Mouse (Mus musculus) layer of hippocampus, adult 9-11 months (tissue): Measurements from ENCODE around the gene Mettl23.

Experiments
- DNase-seq: peaks from one replicate; pipeline ENCODE4 v3.0.0; 2022

Gene Mettl23

DNA sequence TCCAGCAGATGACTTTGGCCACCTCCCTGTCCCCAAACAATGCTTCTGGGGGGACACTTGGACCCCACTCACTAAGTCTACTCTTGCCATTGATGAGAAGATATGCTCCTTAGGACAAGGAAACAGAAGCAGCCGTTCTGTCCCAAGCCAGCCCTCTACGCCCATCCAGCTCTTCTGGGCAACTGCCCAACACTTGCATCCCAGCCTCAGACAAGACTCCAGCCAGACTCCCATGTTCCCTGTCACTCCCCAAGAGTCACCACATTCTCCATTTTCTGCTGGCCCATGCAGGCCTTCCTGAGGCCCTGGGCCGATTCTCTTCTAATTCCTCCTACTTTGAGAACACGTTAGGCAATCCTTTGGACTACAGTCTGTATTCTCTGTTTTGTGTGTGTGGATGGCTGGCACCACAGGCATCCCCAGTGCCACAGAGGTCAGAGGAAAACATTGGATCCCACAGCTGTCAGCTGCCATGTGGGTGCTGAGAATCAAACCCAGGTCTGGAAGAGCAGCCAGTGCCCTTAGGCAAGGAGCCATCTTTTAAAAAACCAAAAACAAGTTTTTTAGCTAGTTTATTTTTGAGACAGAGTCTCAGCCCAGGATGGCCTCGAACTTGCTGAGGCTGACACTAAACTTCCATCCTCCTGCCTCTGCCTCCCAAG is 23.0 kb upstream of the Mettl23 start:
- DNase-seq, result no peak

DNA sequence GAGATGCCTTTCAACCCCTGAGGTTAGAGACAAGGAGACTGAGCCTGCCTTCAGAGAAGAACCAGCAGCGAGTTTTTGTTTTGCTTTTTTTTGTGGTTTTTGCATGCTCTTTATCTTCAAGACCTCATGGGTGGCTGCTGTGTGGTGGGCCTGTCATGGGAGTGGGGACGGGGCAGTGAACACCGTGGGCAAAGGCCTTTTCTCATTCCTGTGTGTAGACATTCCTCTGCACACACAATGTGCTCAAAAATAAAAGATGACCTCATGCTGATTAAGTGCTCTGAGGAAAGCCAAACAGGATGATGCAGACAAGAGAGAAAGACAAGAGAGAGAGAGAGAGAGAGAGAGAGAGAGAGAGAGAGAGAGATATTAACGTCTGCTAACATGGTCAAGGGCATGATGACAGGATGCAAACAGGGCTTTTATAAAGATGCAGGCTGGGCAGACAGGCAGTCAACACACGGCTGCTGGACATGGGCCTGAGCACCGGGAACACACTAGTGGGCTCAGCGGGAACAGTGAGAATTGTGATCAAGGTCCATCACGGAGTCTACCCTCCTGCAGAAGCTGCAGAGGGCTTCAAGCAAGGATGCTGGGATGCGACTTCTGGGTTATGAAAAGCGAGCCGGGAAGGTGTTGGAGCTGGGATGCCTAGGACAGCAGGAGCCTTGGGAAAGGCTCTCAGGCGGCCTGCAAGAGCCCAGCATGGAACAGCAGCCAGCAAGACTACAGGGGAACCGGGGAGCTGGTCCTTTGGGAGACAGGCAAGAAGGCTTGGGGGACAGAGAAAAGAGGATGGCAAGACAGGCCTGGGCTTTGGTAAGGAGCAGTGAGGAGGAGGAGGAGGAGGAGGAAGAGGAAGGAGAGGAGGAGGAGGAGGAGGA is 21.8 kb upstream of the Mettl23 start:
- DNase-seq, result no peak

DNA sequence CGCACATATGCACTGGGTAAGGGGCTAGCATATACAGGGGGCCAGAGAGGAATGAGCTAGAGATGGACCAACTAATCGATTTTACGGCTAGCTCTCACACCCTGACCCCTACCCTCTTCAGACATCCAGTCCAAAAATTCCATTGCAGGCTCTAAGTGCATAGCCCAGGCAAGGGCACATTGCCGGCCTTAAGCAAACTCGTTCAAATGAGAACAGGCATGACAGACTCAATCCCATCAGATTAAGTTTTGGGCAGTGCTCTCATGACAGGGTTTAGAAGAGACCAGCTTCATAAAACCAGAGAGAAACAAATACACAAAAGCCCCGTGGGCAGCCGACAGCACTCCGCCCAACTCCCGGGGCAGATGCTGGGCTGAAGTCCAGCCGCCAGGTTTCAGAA is 20.9 kb upstream of the Mettl23 start:
- DNase-seq, result no peak

DNA sequence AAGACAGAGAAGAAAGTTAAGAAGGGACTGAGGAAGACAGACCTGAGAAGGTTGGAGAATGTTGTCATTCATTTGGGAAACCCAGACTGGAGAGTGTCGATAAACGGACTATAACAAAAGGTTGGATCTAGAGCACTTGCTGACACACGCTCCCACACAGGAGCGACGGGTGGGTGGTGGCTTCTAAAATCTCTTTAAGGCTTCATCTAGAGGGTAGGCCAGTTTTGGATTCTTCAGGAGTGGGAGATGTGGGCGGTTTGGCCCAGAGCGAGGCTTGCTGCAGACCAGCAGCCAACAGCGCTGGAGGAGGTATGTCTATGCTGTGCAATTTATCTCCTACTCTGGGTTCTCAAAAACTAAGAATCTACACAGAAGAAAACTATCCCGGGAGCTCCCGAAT is 20.5 kb upstream of the Mettl23 start:
- DNase-seq, result no peak

DNA sequence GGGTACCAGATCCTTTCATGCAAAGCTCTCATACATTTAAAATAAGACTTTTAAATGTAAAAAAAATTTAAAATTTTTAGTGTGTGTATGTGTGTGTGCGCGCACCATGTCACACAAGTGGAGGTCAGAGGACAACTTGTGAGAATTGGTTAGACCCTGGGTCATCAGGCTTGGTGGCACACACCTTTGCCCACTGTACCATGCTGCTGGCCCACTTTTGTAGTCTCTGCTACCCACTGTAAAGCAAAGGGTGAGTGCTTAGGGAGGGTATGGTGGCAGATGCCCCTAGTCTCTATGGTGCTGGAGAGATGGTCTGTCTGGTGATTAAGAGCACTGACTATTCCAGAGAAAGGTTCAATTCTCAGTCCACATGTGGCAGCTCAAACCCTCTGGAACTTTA is 19.8 kb upstream of the Mettl23 start:
- DNase-seq, result no peak

DNA sequence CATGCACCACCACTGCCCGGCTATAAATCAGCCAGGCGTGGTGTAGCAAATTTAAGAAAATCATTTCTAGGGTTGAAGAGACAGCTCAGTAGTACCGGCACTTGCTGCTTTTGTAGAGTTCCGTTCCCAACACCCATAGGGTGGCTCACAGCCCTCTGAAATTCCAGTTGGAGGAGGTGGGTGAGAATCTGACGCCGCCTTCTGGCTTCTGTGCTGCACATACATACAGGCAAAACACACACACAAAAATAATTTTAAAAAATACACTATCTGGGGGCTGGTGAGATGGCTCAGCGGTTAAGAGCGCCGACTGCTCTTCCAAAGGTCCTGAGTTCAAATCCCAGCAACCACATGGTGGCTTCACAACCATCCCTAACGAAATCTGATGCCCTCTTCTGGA is 19.2 kb upstream of the Mettl23 start:
- DNase-seq, result peak; percentile 58

DNA sequence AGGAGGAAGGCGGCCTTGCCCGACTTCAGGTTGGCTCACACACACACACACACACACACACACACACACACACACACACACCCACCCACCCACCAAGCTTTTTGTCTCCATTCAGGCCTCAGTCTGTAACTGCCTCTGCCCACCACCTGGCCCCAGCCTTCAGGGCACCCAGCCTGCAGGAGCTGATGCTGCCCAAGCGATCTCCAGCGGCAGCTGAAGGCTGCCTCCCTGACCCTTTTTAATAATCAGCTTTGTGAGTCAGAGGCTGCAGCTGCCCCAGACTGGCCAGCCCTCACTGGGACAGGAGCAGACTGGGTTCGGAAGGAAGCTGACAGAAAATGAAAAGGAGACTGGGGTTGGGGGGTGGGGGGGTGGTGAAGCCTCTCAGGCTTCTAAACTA is 17.8 kb upstream of the Mettl23 start:
- DNase-seq, result no peak

DNA sequence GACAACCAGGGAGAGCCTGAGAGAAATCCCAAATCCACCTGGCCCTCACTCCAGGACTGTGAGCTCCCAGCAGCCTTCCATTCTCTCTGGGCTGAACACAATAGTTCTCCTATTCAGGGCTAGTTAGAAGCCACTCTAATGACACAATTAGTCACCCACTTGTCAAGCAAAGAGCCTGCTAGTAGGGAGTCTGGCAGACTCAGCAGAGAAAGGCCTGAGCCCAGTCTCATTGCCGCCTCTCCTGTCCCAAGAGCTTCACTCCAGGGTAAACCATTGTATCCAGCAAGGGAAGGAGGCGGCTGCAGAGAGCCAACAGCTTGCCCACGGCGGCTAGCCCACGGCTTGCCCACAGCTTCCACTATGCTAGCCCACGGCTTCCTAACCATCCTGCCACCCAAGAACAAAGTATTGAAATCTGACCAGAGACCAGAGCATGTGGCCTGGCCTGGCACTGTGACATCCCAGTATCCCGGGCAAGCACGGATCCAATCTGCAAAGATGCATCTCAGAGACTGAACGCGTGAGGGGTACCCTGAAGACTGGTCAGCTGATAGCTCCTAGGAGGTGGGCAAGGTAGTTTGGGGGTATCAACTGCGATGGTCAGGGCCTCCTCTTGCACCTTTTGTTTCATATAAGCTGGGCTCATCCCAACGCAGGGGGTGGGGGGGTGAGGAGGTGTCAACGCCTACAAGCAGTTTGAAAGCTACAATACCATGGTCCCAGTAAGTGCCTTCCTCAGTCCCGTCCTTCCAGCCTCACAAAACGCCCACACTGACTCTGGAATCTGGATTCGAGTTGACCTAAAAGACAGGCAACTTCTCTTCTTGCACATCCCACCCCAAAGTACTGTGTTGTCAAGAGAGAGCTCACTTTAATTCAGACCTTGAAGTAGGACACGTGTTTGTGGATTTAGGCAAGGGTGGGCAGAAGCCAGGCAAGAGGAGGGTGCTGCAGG is 16.3 kb upstream of the Mettl23 start:
- no peak for DNase-seq

DNA sequence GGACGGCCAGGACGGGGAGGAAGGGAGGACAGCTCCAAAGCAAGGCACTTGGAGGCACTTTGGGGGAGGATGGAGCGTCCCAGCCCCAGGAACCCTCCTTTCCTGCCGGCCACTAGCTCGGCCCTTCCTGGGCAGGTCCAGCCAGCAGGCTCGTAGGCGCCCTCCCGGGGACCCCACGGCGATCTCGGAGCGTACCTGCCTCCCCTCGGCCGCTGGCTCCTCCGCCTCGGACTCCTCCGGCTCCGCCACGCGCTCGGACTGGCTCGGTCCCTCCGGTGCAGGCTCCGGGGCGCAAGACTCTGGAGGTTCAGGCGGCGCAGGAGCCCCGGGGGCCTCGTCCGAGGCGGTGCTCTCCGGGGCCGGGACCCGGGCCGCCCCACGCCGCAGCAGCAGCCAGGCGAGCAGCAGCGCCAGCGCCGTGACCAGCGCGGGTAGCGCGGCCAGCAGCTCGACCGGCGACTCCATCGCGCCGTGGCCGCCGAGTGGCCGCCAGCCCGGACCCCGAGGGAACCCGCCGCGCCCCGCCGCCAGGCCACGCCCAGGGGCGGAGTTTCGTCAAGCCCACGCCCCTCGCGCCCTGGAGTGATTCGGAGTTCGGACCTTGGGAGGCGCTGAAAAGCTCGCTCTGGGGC is 15.4 kb upstream of the Mettl23 start, which contains the start of gene Mxra7:
Mxra7 (minus strand) TSS at position 513 of the 632 bp plus-strand sequence.
- DNase-seq, result no peak

DNA sequence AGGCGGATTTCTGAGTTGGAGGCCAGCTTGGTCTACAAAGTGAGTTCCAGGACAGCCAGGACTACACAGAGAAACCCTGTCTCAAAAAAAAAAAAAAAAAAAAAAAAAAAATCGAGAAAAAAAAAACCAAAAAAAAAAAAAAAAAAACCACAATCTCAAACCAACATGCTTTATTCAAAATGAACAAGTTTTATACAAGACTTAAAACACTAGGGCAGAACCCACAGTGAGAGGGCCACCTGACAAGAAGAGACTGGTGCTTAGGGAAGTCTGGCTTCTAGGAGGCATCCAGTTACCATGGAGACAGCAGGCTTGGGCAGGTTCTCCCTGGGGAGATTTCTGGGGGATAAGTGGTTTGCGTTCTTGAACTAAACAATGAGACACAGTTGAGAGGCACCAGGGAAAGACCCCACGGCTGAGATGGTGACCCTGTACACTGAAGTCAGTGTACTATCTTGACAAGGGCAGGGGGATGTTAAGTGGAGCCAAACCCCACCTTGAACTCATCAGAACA is 10.8 kb upstream of the Mettl23 start:
- DNase-seq, result no peak

DNA sequence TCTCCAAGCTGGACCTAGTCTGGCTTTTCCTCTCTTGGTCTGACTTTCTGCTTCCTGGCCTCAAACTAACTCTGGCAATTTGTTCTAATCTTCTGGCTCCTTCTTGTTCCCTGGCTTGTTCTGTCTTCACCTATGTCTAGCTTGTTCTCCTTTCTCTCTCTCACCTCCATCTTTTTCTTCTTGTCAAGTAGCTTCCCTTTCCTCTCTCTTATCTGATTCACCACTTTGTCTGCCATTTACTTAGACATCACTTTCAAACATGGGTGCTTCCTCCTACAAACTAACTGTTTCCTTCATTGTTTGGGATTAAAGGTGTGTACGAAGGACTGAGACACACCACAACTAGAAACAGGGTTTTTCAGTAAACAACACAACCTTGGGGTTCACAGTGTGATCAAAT is 8.1 kb upstream of the Mettl23 start:
- no peak for DNase-seq

DNA sequence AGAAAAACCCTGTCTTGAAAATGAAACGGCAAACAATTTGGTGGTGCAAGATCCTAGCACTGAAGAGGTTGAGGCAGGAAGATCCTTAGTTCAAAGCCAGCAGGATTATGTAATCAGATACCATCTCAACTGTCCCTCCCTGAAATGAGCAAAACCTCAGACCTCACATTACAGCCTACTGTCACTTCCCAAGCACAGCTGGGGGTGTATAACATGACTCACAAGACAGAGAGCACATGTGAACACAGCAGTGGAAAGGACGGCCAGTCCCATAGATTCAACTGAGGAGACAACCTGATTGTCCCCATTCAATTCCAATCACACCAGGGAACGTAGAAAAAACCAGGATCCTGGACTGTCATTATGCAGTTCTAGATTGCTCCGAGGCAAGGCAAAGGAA is 6.8 kb upstream of the Mettl23 start:
- DNase-seq, result no peak

DNA sequence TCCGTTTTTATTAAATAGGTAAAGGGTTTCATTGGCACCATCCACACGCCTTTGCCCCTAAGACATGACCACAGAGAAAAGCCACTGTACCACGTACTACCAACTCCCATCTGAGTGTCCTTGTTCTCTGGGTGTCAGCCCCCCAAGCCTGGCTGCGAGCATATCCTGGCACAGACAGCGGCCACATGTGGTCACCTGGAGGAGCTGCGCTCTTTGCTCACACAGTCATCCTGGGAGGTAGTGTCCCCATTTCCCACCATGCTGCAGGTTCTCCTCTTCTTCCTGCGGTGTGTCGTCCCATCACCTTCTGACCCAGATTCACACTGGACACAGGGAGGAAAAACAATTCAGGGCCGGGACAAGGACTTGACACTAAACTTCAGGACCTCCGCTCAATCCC is 5.6 kb upstream of the Mettl23 start:
- no peak for DNase-seq

DNA sequence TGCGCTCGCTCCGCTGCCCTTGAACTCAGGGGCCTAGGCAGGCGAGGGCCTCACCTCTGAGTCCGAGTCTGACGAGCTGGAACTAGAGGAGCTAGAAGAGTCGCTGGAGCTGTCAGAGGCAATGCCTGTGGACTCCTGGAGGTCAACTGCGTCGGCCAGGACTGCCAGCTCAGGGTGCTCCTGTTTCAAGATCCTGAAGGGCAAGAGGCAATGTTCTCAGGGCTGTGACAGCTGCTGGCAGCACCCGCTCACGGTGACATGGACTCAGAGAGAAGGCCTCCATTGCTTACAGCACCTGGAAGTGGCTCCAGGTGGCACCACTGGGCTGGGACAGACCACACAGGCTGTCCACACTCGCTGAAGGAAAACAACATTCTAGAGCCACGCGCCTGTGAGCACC is 4.1 kb upstream of the Mettl23 start:
- DNase-seq, result no peak

DNA sequence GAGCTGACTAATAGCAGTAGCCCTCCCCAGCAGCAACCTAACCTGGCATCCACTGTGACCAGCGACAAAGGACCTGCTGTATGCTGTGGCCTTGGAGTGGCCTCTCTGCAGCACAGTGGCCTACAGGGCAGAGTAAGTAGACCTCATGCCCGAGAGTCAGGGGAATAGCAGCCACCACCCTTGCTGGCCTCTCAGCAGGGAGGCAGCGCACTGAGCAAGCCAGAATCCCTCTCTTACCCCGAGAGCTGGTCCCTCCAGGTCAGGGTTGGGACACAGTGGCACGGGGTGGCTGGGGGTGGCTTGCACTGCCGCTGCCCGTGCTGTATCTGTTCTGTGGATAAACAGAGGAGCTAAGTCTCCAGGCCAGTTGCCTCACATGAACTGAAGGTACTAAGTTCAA is 3.5 kb upstream of the Mettl23 start:
- DNase-seq, result no peak

DNA sequence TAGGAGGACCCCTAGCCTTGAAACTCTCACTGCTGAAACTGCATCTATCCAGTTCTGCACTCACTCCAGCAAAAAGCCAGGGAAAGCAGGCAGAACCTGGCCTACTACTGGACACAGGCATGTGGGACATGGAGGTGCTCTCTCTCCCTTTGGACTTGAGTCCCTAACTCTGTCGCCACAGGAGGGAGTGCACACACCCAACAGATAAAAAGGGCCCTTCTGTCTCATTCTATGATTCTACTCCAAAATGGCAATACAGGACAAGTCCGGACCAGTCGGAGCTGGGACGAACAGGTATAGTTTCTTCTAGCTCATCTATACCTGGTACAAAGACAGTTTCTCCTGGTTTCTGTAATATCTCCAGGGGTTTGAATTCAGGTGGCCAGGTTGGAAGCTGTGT is 2.3 kb upstream of the Mettl23 start:
- no peak for DNase-seq

DNA sequence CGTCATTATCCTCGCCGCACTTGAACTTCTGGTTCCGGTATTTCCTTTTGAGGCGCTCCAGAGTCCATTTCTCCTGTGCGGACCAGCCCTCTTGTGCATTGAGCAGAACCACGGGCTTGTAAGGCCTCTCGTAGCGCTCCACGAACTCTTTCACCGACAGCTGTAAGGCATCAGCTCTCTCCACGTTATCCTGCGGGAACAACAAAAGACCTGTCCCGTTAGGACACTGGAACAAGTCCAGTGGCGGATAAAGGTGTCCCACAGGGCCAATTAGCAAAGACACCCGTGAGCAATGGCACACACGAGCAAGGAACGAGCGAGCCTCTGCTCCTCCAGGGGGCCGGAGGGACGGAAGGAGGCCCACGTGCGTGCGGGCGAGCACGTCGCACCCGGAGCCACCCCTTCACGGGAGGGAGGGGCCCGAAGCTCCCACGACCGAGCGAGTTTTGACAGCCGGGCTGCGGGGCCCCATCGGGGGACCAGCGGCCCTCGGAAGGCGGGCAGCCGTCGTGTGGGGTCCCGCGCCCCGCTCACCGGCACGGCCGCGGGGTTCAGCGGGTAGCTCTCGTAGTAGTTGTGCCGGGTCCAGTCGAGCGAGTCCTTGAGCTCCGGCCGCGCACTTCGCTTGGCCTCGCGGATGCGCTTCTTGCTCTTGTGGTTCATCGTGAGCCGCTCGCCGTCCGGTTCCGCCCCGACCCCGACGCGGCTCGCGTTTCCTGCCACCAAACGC is 382 bp upstream of the Mettl23 start:
- peak; percentile 70 for DNase-seq

DNA sequence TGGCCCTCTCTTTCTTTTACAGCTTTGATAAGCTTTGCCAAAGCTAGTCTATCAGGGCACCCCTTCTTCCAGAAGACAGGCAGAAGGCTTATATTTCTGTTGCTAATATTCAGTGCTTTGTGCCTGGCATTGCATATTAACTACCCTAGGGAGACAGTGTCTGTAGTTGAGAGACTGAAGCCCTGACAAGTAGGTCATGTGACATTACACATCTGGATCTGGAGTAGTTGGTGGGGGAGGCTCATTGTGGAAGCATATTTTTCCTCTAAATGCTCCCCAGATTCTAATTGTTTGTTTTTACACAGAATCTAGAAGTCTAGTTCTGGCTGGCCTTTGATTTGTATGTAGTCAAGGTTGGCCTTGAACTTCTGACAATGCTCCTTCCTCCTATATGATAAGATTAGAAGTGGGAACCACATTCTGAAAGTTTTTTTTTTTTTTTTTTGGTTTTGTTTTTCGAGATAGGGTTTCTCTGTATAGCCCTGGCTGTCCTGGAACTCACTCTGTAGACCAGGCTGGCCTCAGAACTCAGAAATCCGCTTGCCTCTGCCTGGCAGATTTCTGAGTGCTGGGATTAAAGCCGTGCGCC is 3.6 kb downstream of the Mettl23 start:
- no peak for DNase-seq

DNA sequence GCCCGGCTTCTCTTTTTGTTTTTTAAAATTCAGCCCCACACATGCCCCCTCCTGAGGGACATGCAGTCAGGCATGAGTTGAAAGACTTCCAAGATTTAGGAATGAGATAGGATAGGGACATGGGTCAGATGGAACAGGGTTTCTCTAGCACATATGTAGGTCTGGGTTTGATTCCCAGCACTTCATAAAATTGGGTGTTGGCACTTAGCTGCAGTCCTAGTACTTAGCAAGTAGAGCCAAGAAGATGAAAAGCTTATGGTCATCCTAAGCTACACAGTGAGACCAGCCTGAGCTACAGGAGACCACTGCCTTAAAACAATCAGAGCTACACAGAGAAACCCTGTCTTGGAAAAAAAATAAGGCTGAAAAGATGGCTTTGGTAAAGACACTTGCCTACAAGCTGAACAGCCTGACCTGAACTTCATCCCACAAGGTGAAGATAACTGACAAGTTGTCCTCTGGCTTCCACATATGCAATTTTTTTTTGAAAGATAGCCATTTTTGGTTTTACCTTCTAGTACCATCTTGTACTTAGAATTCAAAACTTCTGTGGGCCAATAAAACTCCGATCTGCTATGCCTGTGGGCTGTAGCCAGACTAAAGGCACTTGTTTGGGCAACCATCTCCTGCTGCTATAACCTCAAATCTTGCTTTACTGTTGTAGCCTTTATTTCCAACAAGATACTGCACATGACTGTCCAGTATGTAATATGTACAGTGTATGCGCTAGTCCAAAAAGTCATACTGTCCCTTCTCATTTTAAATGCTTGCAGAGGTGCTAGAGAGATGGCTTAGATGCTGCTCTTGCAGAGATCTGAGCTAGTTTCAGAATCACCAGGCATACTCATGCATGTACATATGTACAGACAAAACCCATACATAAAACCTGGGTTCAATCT is 4.4 kb downstream of the Mettl23 start:
- DNase-seq, result no peak
